Mouse (Mus musculus) cerebellum, adult 9-10 months (tissue): ENCODE measurements around the gene Itln1.
A peak's percentile ranks its signal among the peaks of the same experiment; 100 is the strongest.
"Not testable (repeated sequence)": the region's sequence is repeated elsewhere in the genome, so short reads cannot be mapped to it uniquely, and the experiment has no call there.

Experiments used
- DNase-seq: peaks from one replicate; pipeline ENCODE4 v3.0.0; 2022

Itln1 gene

DNA sequence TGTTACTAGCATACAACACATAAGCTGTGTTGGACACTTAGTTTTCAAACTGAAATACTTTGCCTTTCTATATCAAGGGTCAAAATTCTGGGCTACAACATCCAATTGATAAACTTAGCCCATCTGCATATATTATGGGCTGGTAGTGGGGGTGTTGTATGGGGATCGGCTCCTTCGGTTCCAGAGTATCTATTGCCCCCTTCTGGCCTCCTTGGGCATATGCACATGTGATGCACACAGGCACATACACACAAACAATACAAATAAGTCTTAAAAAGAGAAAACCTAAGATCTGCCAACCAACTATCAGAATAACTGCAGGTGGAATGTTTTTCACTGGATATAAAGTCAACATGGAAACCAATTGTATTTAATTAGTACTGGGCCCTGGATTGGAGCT lies 21.9 kb downstream of the Itln1 start:
- DNase-seq: no peak

DNA sequence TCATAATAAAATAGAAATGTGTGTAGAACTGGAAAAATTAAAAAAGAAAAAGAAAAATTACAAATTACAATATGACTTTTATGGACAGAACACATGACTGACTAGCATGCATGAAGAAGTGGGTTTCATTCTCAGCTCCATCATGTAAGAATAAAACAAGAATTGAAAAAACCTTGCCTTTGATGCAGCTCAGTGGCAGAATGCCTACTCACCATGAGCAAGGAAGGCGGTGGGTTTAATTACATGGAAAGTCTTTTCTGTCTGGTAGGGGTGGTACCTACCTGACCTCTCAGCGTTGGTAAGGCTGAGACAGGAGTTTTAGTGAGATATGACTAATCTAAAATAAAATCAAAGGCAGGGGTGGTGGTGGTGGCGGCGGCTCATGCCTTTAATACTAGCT lies 30.5 kb downstream of the Itln1 start:
- no peak for DNase-seq

GRCm38 (mm10) chr1:171503592-171504291 lies 31.4 kb downstream of the Itln1 start:
- DNase-seq: peak; percentile 60

DNA sequence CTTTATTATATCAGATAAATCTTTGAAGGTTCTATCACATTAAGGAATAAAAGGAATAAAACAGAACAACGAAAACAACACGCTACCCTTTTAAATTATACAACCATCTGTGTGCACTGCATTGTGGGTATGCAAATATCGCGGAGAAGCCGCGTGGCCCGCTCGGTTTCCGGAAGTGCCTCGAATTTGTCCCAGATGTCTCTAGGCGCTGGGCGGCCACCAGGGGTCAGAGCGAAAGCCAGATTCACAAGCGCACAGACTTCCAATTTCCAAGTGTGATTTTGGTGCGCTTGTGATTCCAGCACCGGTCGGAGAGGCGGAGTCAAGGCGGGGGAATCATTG lies 31.9 kb downstream of the Itln1 start, which contains the start of gene Alyref2:
Gene Alyref2, plus strand, starts transcription at position 229 of the 342 bp plus-strand sequence.
- DNase-seq: peak; percentile 93

DNA sequence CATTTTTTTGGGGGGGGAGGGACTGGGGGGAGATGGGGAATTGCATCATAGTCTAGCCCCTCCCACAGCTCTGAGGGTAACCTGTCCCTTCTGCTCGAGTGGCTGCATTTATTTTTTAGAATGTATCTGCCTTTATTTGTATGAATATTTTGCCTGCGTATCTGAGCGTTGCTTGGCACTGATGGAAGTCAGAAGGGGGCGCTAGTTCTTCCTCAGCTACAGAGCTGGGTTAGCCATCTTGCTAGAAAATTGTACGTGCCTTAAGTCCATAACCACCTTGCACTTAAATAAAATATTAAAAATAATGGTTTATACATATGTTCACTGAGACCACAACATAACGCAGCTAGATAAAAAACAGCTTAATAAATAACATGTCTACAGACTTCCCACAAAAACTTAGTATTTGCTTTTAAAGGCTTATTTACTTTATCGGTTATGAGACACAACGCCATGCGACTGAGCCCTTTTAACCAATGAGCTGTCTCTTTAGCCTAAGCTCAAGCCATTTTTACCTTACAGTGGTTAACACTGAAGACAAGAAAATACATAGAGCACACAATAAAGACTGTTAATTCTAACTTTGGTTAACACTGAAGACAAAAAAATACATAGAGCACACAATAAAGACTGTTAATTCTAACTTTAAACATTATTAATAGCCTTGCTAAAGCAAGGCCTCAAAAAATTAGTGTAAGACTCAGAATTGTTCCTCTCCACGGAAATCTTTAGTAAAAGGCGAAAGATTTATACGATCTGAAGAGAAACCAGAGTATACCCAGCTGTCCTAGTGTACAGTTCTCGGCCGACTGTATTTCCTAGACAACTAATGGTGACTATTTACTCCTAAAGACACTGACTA lies 32.5 kb downstream of the Itln1 start:
- peak; percentile 57 for DNase-seq

GRCm38 (mm10) chr1:171501636-171502080 lies 33.4 kb downstream of the Itln1 start:
- peak; percentile 46 for DNase-seq

GRCm38 (mm10) chr1:171501016-171501610 lies 34.0 kb downstream of the Itln1 start:
- no peak for DNase-seq

DNA sequence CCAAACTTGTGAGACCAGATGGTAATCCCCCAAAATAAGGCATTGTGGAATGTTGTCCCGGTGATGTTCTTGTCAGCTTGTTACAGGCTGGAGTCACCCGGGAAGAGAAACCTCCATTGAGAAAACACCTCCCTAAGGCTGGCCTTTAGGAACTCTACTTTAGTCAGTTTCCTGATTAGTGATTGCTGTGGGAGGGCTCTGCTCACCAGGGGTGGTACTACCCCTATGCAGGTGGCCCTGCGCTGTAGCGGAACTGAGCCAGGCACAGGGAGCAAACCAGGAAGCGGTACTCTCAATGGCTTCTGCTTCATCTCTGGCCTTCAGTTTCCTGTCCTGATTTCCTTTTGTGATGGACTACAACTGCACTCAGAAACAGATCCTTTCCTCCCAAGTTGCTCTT lies 35.2 kb downstream of the Itln1 start:
- no peak for DNase-seq

- DNase-seq: no peak
Measured at GRCm38 (mm10) chr1:171495371-171495770, 39.7 kb downstream of the Itln1 start.

- DNase-seq: no peak
Measured at GRCm38 (mm10) chr1:171494241-171494640, 40.9 kb downstream of the Itln1 start.

- DNase-seq: peak; percentile 79
Measured at GRCm38 (mm10) chr1:171478968-171479367, 56.1 kb downstream of the Itln1 start.

DNA sequence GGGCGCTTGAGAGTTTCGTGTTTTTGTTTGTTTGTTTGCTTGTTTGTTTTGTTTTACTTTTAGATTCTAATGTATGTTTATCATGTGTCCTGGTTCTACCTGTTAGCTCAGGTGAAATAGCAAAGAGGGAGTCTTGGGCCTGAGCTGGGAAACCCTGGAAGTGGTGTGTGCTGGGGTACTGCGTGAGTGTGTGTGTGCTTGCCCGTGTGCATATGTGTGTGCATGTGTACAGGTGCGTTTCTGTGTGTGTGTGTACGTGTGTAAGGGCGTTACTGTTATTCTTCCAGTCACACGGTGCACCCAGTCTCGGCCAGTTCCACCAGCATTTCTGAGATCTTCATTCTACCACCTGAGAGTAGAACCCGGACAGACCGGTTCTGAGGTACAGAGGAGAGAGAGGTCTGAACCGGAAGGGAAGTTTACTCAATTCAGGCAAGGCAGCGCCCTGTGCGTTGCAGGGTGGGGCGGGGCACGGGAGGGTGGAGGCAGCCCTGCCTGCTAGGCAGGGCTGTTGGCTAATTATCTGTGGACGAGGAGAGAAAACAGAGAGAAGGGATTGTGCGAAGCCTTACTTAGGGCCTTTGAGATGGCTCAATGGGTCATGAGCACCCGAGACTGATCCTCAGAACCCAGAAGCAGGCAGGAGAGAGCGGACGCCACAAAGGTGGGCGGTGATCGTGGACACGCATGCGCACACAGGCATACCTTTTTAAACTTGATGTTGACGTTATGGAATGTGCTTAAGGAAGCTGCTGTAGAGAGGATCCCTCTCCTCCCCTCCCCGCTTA lies 57.1 kb downstream of the Itln1 start:
- no peak for DNase-seq

DNA sequence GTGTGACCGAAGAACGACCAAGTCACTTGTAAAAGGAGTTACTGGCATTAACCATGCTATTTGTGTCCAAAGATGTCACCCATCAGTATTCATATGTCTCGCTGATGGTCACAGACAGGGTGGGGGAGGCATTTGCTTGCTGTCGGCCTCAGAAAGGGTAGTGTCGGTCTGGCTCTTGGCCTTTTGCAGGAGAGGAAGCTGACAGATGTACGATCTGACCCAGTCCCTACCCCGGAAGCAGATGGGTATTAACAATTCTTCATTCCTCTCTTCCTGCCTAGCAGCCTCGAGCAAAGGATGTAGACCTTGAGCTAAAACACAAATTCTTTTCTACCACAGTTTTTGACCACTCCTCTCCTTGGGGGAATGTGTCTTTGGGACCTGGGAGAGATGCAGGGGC lies 58.0 kb downstream of the Itln1 start:
- DNase-seq: no peak

- no peak for DNase-seq
Measured at GRCm38 (mm10) chr1:171473920-171474640, 61.0 kb downstream of the Itln1 start.

- DNase-seq: no peak
Measured at GRCm38 (mm10) chr1:171473506-171473905, 61.6 kb downstream of the Itln1 start.

DNA sequence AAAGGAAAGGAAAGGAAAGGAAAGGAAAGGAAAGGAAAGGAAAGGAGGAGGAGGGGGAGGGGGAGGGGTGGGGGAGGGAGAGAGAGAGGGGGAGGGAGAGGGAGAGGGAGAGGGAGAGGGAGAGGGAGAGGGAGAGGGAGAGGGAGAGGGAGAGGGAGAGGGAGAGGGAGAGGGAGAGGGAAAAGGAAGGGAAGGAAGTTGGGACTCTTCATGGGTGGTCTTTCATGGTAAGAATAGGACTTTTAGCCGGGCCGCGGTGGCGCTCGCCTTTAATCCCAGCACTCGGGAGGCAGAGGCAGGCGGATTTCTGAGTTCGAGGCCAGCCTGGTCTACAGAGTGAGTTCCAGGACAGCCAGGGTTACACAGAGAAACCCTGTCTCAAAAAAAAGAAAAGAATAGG lies 63.2 kb downstream of the Itln1 start:
- not testable (repeated sequence) for DNase-seq

- DNase-seq: no peak
Measured at GRCm38 (mm10) chr1:171471452-171471851, 63.6 kb downstream of the Itln1 start.

DNA sequence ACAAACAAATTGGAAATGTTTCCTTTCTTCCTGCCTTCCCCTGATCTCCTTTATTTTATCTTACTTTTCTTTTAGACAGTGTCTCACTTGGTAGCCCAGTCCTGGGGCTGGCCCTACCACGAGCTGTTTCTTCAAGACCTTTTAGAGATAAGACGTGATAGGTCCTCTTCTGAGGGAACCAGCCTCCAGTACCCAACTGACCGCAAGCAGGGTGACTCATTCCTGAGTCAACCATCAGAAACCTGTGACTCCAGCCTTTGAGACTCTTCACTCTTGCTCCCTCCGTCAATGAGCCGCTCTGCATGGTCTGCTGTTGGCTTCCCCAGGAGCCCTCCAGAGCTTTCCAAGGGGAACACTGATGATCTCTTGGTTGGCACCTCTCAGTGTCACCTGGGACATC lies 64.2 kb downstream of the Itln1 start:
- no peak for DNase-seq

- DNase-seq: peak; percentile 48
Measured at GRCm38 (mm10) chr1:171470371-171470871, 64.7 kb downstream of the Itln1 start.

DNA sequence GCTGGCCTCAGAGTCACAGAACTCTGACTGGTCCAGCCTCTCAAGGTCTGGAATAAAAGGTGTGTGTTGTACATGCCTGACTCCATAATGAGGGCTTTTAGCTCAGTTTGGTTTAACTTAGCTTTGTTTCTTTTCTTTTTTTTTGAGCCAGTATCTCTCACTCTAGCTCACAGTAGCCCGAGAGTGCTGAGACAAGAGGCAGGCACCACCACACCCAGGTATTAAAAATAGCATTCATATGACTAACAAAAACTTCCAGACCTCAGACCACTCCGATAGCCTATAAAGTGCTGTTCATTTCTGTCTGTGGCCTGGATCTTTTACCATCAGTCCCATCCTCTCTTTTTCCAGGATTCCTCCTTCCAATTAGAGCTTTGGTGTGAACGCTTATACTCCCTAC lies 65.4 kb downstream of the Itln1 start:
- DNase-seq: no peak
